Mouse (Mus musculus) ovary, postnatal 10 days (tissue): ENCODE measurements around the gene Ntsr2.
"Not testable (repeated sequence)": the region's sequence is repeated elsewhere in the genome, so short reads cannot be mapped to it uniquely, and the experiment has no call there.

Experiments
- DNase-seq: peaks from one replicate; pipeline ENCODE4 v3.0.0; 2022; ENCODE audit warnings: low spot score

Gene Ntsr2

GRCm38 (mm10) chr12:16648273-16648672 is 4.9 kb upstream of the Ntsr2 start:
- DNase-seq: no peak

- no peak for DNase-seq
Observed at GRCm38 (mm10) chr12:16649819-16650218, 3.4 kb upstream of the Ntsr2 start.

DNA sequence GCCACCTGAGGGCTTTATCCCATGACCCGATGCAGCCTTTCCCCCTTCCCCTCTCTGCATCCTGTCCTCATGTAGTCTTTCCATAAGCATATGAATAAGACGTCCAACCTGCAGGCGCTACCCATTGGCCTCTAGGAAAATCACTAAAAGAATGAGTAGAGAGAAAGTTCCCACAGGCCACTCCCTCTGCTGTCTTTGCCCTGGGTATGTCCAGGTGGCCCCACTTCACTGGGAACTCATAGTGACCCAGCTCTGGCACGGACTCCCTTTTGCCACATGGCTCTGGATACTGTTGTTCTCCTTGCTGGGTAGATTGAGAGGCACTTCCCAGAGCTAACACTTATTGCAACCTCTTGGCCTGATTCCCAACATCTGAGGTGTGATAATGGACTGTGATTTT is 2.4 kb downstream of the Ntsr2 start:
- no peak for DNase-seq

DNA sequence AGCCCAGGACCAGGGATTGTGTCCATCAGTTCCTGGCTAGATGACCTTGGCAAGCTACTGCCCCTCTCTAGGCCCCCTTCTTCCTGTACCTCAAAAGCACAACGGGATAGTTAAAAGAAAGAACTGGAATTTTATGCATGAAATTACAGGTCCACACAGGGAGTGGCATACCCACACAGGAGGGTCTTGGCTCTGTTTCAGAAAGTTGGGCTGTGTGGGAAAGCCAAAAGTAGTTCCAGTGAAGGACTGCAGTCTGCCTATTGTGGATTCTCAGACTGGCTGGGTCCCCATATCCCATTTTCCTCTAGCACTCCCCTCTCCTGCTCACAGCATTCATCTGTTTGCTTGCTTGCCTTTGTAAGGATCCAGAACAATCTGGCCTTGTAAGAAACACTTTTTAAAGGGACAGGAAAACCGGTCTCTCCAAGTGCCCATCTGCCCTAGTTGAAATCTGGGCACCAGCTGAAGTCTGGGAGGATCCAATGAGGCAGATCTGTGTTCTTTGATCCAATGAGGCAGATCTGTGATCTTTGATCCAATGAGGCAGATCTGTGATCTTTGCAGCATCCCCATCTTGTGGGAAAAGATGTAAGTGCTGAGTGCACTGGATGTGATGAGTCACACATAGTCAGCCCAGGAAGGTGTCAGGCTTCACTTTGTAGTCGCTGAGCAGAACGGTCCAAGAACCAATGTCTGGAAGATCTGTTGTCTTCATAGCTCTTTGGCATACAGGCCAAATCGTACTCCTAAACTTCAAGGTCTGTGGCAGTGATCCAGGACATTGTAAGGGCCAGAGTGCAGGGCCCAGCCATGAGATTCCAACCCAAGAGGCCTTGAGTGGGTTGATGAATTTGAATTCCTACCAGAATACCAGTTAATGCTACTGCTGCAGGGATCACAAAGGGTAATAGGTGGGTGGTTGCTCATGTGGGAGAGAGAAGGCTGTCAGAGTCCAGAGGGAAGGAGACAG is 4.0 kb downstream of the Ntsr2 start:
- no peak for DNase-seq

- DNase-seq: no peak
Observed at GRCm38 (mm10) chr12:16661459-16661858, 8.3 kb downstream of the Ntsr2 start.

GRCm38 (mm10) chr12:16661936-16662335 is 8.8 kb downstream of the Ntsr2 start:
- no peak for DNase-seq

DNA sequence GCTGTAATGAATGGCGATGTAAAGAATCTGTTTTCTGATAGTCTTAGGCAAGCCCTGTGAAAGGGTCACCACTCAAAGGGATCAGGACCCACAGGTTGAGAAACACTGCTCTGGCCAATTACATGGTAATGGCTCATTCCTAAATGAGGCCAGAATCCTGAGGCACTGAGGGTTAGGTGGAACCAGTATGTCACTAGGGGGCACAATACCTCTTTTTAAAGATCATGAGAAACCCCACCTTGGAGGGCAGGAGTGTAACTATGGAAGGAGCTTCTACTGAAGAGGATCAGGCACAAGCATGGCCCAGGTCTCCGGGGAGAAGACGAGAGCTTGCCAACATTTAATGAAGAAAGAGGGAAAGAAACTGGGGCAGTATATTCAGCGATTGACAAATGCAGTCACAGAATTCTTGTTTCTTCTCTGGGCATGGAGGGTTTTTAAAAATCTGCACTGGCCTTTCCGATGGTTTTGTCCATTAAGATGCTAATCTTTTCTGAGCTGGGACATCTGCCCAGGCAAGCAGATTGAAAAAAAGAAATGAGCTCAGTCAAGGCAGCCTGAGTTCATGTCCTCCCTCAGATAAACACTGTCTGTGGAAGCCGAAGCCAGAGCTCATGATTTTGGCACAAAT is 9.9 kb downstream of the Ntsr2 start:
- DNase-seq: no peak

DNA sequence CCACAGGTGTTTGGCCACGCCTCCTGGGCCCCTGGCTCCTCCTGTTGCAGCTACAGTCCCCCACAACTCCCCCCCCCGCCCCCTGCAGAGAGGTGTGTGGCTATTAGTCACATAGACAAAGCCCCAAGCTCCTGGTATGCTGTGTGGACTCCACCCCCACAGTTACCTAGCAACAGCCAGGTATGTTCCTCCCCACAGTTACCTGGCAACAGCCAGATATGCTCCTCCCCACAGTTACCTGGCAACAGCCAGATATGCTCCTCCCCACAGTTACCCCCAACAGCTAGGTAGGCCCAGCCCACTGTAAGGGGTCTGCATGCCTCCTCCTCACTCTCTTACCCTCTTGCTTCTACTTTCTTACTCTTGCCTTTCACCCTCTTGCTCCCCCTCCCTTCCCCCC is 11.8 kb downstream of the Ntsr2 start:
- no peak for DNase-seq

GRCm38 (mm10) chr12:16669176-16669575 is 16.0 kb downstream of the Ntsr2 start:
- no peak for DNase-seq

- no peak for DNase-seq
Observed at GRCm38 (mm10) chr12:16672246-16672645, 19.1 kb downstream of the Ntsr2 start.

DNA sequence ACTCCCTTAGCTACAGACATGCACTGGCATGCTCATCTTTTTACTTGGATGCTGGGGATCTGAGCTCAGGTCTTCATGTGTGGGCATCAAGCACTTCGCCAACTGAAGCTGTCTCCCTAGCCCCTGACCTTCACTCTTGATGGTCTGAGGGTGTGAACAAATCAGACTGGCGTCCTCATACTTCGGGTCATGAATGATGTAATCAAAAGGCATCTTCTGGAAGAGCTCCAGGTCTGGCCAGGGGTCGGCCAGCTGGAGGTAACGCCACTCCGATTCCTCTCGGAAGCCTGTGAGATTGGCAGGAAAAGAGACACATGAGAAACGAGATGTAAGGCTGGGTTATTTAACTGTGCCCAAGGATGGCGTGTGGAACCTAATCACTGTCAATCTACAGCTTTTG is 37.4 kb downstream of the Ntsr2 start:
- no peak for DNase-seq

GRCm38 (mm10) chr12:16694783-16695182 is 41.6 kb downstream of the Ntsr2 start:
- DNase-seq: no peak

GRCm38 (mm10) chr12:16695252-16695651 is 42.1 kb downstream of the Ntsr2 start:
- not testable (repeated sequence) for DNase-seq

DNA sequence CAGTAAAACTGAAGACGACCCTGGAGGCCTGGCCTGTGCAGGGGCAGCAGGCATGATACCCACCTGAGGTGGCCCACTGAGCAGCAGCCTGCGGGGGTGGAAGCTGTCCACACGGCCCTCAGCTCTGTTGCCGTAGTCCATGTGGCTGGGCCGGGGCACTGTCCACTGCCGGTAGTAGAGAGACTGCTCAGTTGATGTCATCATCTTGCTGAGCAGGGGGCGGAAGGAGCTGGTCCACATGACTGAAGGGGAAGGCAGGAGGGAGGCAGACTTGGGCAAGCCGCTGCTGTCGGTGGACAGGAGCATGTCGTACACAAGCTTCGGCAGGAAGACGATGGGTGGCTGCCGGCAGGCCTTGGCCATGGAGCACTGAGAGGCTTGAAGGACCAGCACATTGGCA is 43.0 kb downstream of the Ntsr2 start:
- no peak for DNase-seq

- DNase-seq: no peak
Observed at GRCm38 (mm10) chr12:16698691-16699090, 45.5 kb downstream of the Ntsr2 start.
